Mouse (Mus musculus): ENCODE measurements at regions not wholly inside any gene's neighbourhood (a gene's known extent, or its start where the extent isn't known, plus 50 kb on each side); places are given as distances from the start of the nearest gene placed in this dataset.
"Not testable (repeated sequence)": the region's sequence is repeated elsewhere in the genome, so short reads cannot be mapped to it uniquely, and the experiment has no call there.

DNA sequence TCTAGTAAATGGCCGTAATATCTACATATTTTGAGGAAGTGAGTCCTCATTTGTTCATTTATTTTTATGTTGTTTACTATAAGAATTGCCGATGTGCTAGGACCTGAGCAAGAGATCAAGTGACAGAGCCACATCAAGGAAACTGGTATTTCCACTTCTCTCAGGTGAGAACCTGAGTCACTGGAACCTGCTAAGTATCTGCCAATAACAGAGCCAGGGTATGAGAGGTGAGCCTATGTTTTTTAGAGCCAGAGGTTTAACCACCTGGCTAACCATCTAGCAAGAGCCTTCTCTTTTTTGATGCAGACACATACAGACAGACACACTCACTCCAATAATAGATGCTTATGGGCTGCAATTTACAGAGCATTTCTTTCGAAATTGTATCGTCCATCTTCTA is 101.2 kb upstream of the Fam78b start:
- DNase-seq (ENCODE audit: low read depth, low spot score) = no peak

DNA sequence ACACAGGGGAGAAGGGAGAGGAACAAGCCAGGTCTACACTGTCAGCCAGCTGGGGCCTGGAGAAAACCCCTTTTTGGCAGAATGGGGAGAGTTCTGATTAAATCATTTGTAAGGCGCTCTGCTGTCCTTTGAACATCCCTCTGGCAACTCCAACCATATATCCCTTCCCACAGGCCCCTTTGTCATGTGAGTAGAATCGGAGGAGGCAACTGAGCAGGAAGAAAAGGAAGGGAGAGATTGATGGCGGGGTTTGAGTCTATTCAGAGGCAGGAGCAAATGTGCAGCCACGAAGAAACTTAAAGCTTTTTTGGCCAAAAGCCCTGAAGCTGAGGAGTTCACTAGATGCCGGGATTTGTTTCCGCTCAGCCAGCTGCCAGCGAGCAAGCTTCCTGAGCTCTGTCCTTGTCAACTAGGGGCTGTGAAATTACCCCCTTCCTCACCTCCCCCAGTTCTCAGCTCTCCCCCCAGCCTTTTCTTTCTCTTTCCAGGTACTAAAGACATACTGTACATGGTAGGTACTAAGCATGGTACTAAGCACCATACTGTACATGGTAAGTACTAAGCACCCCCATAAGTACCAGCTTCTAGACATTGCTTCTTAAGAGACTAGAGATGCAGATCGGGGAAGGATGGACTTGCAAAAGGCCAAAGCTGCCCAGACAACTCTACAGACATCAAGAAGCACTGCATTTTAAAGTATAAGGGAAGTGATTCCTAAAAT is 100.6 kb upstream of the Fam78b start:
- no peak for DNase-seq (ENCODE audit: low read depth, low spot score)

DNA sequence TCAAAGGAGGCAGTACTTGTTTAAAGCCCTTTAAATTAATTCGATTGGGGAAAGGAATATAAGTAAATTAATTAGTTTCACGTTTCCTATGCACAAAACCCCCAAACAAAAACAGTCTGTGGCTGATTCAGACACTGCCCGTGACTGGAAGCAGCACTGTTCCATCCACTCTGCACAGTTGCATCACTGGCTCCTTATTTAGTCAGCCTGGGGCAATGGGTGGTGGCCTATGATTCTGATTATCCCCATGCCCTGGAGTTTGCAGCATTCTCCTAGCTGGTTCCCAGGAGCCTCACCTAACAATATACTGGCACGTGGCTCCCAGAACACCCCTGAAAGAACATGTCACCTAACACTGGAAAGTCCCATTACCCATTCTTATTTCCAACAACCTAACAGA is 99.6 kb upstream of the Fam78b start:
- DNase-seq (ENCODE audit: low read depth, low spot score) = no peak

DNA sequence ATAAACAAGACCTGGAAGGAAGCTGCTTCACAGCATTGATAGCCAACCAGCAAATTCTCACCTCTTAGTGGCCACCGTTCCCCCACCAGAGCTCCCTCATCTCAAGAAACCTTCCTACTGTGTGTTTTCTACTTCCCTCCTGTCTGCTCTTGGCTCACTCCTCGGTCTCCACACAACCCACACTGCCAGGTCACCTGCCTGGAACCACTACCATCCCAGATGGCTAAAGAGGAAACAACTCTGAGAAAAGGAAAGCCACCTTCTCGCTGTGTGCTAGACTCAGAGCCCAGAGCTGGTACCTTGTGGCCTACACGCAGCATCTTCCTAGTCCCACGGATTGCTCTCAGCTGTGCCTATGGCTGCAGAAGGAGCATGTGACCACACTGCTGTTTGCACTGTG is 97.8 kb upstream of the Fam78b start:
- no peak for DNase-seq (ENCODE audit: low read depth, low spot score)

DNA sequence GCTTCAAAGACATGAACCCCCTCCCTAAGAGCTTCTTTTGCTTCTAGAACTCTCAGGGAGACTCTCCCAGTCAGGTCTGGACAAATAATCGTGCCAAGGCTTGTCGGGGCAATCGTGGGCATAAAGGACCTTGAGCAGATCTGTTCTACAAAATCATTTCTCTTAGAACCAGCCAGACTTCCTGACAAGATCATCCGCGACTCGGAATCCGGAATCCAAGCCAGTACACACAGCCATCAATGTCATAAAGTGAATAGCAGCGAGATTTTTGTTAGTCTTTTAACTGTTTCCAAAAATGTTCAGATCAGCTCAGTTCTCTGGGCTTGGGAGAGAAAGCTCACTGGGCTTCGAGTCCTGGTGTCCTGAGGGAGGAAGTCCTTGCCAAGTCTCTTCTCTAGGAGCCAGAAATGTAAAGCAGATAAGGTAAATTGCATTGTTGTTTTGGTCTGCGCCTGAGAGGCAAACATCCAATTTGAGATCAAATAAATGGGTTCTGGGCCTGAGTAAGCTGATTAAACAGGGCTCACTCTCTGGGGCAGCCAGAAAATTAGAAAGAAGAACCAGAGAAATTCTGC is 92.9 kb upstream of the Fam78b start:
- no peak for DNase-seq (ENCODE audit: low read depth, low spot score)

DNA sequence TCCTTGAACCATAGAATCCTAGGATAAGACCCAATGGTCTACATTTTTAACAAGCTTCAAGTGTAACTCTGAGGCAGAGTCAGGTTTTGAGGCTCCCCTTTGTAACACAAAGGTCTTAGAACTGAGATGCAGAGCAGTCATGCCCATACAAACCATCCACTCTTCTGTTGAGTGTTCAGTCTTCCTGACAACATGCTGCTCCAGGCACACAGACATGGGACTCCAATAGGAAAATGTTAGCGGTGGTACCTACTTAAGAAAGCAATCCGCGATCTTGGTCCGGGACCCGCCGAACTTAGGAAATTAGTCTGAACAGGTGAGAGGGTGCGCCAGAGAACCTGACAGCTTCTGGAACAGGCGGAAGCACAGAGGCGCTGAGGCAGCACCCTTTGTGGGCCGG is 89.0 kb upstream of the Fam78b start:
- not testable (repeated sequence) for DNase-seq (ENCODE audit: low read depth, low spot score)

DNA sequence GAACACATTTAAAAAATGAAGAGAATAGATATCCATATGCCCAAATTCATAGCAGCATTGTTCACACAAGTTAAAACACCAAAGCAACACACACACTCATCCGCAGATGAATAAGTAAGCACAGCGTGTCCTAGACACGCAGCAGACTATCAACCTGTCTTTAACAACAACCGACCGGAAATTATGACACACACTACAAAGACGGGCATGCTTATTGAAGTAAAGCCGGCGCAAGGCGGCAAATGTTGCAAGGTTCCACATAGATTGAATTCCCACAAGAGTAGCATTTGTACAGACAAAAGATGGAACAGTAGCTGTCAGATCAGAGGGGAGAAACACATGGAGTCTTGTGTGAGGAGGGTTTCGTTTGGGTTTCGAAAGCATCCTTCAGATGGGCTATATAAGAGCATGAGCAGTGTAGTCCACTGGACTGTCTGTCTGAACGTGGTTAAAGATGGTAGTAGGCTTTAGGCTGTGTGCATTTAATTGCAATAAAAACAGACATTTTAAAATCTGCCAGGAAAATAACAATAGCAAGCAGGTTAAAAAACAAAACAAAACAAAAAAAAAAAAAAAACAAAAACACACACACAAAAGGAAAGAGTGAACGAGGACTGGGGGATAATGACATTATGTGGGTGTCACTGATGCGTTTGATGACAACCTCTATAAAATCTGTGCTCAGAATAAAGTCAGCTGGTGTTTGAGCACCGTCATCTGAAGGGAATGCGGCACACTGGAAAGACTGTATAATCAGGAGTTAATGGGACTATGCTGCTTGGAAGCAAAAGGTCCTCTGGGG is 78.1 kb upstream of the Fam78b start:
- DNase-seq (ENCODE audit: low read depth, low spot score) = no peak

DNA sequence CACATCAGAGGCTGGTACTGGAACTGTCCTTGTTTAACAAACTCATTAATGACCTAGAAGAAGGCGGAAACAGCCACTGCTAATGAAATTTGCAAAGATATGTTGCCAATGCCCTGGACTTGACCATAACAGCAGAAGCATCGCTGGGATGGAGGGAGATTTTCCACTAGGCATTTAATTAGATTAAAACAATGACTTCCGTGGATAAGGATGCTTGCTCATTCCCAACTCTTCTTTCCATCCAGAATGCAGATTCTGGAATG is 77.6 kb upstream of the Fam78b start:
- no peak for DNase-seq (ENCODE audit: low read depth, low spot score)

DNA sequence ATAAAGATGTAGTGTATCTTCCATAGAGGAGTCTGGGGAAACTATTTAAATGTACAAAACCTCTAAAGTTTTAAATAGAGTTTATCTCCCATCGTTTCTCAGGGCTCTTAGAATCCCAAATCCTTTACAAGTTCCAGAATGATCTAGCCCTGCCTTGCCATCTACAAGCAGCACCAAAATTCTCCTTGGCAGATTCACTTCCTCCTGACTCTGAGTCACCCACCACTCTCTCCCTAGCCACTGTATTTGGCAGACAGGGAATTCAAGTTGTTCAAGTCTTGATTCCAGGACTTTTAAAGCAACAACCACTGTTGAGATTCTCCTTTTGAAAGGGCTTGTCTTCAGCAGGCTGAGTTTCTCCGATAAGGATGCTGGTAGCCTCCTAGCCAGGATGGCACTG is 77.1 kb upstream of the Fam78b start:
- no peak for DNase-seq (ENCODE audit: low read depth, low spot score)

DNA sequence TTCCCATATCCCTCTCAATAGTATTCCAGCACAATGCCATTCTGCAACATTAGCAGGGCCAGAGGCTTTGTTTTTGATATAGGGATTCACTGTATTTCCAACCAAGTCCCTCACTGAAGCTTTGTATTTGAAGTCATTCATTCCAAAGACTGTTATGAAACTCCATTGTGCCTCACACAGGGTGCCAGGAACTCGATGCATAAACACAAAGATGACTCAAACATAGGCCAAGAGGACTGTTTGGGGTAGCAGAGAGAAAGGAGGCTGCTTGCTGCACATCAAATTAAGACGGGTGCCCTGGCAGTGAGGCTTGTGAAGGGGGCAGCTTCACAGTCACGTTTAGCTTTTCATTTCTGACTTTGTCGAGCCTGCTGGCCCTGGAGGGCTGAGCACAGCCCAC is 75.1 kb upstream of the Fam78b start:
- DNase-seq (ENCODE audit: low read depth, low spot score) = no peak

DNA sequence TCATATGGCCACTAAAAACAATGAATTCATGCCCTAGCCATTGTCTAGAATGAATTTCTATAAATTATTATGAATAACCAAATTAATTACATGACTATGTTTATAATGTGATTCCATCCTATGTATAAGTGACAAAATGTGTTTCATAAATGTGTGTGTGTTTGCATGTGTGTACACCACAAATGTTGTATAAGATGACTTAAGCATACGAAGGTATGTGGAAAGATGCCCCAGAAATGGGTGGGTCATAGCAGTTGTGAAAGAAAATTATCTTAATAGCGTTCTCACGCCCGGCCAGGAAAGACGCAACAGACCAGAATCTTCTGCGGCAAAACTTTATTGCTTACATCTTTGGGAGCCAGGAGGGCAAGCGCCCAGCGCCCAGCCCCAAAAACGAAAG is 61.5 kb upstream of the Fam78b start:
- not testable (repeated sequence) for DNase-seq (ENCODE audit: low read depth, low spot score)

DNA sequence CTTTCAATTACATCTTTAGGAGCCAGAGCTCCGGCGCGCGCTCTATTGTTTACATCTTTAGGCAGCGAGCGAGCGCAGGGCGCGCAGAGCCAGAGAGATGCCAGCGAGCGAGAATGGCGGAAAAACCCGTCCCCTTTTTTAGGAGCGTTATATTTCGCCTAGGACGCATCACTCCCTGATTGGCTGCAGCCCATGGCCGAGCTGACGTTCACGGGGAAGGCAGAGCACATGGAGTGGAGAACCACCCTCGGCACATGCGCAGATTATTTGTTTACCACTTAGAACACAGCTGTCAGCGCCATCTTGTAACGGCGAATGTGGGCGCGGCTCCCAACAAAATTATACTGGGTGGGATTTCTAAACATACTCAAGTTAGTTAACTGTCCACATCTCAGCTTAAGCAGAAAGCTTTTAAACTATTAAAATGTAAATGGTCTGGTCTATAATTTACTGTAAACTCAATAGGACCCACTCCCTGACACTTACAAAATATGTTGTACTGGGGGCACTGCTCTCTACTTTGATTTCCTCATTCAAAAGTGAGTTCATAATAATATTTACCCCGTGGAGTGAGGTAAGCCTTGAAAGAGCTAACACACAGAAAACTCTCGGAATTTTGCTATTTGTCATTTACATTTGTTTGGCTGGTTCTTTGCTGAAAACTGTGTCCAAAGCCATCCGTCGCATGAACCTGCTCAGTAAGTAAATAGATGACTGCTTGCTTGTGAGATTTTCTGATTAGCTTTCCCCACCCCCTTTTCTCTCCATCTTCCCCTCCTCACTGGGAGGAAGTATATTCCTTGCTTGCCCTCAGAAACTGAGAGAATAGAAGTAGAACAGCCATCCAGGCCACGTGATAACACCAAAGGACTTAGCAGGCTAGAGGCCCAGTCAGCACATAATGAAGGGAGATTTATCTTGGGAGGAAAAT is 60.8 kb upstream of the Fam78b start:
- not testable (repeated sequence) for DNase-seq (ENCODE audit: low read depth, low spot score)

DNA sequence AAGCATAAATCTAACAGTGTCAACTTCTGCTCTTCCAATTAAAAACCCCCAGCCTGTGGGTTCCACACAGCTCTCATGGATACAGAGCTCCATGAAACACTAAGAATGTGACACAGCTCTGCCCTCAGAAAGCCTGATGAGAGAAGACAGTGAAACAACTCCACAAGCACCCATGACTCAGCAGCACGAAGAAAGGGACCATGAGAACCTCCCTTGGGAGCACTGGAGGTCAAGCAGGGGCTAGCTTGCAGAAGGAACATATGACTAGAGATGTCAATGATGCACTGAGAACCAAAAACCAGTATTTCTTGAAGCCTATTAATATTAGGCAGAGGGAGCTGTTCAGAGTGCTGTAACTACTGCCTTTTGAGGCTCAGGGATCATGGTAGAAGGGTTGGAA is 59.0 kb upstream of the Fam78b start:
- no peak for DNase-seq (ENCODE audit: low read depth, low spot score)

DNA sequence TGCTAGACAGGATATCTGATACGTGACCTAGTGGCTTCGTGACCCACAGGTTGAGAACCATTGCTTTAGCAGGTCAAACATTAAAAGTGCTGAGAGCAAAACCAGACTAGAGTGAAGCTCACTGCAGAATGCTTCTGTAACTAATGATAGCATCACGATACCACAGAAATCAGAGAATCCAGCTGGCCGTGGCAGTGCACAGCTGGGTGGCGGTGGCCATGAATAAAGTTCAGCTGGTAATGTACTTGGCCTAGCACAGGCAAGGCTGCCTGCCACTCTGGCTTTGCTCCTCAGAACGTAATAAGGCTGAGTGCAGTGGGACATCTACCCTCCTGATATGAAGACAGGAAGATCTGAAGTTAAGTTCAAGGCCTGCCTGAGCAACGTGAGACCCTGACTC is 56.7 kb upstream of the Fam78b start:
- no peak for DNase-seq (ENCODE audit: low read depth, low spot score)

DNA sequence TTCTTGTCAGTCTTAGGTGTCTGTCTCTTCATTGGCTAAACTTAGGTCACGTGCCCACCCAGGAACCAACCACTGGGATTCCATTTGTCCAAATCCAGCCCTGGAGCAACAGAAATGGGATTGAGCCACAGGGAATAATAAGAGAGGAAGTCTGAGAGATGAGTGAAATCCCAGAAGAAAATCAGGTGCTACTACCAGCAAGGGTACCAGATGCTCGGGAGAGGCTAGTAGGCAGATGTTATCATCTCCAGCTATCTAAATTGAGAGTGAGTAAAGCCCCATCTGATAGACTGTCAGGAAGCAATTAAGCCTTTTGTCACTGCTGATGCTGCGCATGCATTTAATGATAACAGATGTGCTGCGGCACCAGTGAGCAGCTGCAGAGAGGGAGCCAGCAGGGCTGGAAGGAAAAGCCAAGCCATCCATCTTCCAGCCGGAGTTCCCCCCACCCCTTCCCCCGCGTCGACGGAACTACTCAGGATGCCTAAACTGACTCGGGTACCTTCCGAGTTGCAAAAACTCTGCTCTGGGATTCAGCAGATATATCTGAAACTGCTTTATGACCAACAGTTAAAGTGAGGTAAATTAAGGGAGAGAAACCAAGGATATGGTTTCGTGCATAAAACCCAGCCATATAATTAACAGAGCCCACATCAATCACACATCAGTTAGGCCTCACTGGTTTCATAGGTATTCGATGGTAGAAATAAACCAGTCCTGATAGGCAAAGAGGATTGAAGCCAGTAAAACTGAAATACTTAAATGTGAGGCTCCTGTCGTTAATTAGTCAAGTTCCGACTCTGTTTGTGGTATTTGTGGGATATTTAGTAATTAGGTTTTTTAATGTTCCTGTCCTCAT is 53.1 kb upstream of the Fam78b start:
- no peak for DNase-seq (ENCODE audit: low read depth, low spot score)
